Mouse (Mus musculus): ENCODE results near the gene Mad1l1.

Mad1l1 gene

DNA sequence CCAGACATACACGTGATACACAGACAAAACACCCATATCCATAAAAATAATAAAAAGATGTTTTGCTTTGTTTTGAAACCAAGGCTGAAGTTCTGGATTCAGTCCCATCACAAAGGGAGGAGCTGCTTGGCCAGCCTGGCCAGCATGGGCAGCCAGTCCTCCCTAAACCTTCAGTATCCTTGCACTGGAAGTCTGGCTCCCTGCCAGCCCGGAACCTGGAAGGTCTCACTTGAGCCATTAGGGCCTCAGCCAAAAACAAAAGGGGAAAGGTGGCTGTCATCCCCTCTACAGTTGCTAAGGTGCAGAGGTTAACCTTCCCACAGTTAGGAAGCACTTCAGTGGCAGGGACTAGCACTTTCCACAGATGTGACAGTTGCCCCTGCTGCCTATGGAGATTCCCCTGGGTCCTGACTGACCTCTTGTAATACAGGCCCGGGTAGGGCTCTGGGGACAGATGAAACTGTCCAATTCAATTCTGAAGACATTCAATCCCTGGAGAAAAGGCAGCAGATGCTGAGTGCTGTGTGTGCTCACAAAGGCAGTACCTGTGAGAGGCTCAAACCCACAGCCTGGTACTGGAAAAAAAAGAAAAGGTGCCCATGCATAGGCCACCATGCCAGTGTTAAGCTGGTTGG is 100.2 kb downstream of the Mad1l1 start:
- DNase-seq (ENCODE audit: low read depth, low spot score), result no peak

DNA sequence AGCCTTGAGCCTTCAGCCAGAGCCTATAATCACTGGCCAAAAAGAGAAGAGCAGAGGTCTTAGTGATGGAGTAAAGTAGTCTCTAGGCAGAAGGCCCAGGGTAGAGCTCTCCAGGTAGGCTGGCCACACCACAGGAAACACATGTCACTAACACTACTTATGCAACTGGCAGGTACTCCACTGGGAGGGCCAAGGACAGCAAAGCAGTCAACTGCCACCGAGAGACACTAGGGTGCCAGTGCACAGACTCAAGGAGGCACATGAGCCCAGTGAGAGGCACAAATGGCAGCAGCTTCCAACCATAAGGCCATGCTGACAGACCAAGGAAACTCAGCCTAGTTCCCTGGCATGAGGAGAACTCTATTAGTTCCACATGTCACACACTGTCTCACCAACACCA is 102.1 kb downstream of the Mad1l1 start:
- DNase-seq (ENCODE audit: low read depth, low spot score), result no peak

DNA sequence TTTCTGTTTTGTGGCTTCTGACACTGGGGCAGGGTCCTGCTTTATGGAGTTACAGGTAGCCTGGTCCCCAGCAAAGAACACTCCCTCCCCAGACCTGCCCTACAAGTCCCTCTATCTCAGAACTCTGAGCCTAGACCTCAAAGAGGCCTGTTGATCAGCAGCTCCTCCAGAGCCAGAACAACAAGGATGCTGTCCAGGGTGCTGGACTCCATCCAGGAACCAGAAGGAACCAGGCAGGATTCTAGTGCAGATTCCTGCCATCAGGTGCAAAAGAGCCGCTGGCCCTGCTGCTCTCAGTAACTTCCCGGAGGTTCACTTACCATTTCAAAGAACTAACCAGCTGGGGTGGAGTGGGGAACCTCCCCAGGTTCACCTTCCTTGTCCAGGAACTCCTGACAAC is 103.5 kb downstream of the Mad1l1 start:
- no peak for DNase-seq (ENCODE audit: low read depth, low spot score)

DNA sequence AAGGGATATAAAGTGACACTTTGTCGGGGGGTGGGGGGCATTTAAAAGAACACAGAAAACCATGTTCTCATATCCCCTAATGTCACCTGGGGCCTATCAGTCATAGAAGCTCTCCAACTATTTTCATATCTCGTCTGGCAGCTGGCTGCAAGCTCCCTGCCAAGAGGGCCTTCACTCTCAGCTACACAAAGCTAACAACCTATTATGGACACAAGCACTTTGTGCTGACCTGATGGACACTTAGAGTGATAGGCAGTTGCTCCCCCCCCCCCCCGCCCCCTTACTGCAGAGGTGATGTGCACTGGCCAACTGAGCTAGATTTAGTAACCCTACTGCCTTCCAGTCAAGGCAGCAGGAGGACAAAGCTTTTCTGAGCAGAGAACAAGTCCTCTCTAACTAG is 104.3 kb downstream of the Mad1l1 start:
- no peak for DNase-seq (ENCODE audit: low read depth, low spot score)

DNA sequence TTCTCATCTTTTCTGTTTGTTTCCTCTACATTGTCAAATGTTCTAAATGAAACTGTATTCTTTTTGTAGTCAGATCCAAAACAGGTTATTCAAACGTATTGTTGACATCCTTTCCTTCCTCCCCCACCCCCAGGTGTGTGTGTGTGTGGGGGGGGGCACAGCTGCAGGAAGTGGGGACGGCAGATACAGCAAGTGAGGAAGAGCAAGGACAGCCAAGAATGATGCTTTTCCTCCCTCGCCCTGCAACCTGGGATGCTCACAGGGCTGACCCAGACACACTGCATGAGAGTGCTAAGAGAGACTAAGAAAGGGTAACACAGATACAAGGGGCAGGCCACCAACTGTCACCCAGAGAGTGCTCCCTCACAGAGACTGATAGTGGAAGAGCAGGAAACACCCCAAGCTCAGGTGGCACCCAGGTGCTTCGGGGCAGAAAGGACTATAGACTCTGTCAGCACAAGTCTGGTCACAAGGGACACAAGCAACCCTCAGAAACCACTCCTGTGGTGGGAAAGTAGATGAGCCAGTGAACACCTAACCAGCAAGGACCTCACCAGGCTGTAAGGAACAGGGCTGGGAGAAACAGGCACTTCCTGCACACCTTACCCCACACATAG is 105.8 kb downstream of the Mad1l1 start:
- DNase-seq (ENCODE audit: low read depth, low spot score), result no peak

DNA sequence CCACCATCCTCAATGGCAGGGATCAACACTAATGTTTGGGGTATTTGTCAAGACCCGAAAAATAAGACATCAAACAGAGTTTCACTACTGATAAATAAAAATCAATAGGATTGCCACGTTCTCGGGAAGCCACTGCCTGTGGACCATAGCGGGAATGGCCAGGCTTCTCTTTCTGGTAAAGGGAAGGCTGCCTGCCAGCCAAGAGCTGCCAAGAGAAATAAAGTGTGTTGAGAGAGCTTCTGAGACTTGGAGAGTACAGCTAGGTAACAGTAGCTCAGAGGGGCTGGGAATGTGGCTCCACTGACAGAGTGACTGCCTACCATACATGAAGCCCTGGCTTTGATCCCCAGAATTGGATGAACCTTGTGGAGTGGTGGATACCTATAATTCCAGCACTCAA is 108.4 kb downstream of the Mad1l1 start:
- DNase-seq (ENCODE audit: low read depth, low spot score), result no peak

DNA sequence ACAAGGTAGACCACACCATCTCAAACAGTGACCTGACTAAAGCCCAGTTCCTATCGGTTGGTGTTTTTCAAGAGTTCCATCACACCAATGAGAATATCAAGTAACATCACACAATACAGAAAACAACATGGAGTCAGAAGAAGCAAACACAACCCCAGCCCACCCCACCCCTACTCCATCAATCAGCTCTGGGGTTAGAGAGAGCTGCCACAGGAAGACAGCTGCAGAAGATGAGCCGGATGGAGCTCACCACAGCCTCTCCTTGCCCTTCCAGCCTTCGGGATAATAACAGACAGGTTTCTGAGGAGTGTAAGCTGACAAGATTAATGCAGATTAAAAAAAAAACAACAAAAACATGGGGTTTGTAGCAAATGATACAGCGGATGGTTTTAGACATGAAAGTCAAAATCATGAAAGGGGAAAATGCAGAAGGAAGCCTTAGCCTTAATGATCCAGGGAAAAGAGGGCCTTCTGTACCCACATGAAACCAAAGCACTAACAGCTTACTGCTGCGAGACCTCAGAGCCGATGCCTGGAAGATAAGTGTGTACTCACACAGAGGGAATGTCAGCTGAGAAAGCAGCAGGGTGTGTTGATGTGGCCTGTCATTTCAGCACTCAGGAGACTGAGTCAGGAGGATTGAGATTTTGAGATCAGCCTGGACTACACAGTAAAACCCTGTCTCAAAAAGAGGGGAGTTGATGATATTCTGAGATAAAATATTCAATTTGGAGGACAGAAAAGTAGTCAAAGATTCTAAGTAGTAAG is 110.8 kb downstream of the Mad1l1 start:
- DNase-seq (ENCODE audit: low read depth, low spot score), result no peak

DNA sequence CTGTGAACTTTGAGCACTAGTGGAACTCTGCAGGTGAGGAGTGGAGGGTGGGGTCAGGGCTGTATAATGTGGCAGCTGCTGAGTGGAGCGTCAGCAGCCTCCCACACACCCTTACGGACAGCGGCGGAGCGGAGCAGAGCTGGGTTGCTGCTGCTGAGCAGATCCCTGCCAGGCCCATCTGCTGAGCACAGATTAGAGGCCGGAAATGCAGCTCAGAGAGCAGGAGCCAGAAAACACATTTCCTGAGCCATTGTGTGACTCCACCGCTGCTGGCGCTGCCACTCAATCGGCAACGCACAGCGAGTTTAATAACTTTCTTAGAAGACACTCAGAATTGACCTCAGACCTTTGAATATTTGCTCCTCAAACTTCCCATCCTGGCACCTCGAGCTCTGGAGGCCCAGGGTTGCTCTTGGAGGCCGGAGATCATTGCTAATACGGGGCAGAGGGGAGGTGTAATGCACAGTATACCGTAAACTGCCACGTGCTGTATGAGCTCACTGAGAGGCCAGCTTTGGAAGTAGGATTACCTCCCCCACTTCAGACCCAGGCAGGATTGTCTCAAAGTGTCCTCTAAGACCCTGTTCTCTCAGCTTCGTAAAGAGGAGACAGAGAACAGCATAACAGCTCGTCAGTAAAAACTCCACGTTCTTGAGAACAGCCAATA is 112.5 kb downstream of the Mad1l1 start:
- DNase-seq (ENCODE audit: low read depth, low spot score), result peak; percentile 22

DNA sequence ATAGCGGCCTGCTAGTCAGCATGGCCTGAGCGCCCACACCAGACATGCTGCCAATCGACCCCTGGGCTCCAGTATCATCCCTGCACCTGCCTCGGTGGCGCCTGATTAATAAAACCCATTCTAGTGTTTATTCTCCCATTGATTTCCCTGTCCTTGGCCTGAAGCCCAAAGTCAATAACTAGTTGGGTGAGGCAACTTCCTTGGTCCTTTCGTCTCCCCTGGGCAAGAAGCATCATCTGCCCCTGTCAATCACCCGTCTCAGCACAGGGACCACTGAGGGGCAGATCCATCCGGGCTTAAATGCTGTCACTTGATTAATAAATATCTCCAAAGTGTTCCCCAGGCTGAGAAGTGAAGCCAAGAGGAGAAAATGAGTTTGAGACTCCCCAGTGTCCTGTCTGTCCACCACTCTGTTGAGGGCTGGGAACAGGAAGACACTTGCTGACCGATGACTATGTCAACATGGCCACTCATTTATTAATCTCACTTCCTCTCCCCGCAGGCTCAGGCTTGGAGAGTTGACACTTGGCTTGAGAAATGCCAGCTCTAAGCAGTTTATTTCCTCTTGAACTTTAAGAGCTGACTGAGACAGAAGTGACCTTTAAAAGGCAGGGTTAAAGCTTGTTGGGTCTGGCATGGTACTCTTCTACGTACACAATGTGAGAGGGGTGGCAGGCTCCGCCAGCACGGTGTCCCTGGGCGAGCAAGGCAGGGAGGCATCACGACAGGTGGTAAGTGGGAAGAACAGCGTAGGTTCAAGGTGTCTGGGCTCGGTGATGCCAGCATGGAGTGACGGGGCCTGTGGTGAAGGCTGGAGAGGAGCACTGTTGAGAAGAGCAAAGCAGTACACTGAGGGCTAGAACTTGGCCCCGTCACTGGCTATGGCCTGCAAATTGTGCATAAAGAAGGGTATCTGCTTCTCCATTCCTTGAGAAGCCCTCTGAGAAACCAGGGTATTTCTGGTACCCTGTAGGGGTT is 114.3 kb downstream of the Mad1l1 start:
- DNase-seq (ENCODE audit: low read depth, low spot score), result no peak

DNA sequence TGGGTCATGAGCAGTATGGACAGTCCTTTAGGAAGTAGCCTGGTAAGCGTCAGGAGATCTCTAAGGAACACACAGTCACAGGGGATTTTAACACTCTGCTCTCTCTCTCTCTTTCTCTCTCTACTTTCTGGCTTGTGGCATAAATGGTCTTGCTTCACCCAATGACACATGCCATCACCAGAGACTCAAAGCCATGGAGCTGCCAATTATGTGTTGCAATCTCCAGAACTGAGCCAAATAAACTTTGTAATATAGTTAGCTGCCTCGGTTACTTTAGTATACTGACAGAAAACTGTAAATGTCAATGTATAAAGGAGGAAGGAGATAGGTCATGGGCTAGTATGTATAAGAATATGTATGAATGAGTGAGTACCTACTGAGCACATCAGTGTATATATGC is 115.4 kb downstream of the Mad1l1 start:
- DNase-seq (ENCODE audit: low read depth, low spot score), result no peak

DNA sequence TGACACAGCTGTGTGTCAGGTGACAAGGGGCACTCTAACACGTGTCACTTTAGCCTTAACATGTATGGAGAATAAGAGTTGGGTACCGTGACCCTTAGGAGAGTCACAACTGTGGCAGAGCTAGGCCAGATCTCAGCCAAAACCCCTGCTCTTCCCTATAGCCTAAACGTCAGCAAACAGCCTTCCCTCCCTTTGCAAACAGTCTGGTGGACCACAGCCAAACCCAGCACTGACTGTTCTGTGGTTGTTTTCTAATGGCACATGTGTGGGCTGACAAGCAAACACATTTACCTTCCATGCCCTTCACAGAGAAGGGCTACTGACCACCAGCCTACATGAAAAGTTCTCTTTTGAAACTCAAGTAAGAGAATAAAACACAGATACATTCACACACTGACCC is 116.9 kb downstream of the Mad1l1 start:
- no peak for DNase-seq (ENCODE audit: low read depth, low spot score)

DNA sequence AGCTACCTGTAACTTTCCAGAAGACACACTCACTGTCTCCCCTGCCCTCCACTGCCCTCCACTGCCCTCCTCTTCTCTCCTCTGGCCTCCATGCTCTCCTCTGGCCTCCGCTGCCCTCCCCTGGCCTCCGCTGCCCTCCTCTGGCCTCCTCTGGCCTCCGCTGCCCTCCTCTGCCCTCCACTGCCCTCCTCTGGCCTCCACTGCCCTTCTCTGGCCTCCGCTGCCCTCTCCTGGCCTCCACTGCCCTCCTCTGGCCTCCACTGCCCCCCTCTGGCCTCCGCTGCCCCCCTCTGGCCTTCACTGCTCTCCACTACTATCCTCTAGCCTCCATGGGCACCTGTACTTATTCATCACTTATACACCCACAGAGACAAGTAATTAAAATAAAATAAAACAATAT is 117.3 kb downstream of the Mad1l1 start:
- DNase-seq (ENCODE audit: low read depth, low spot score), result no peak

DNA sequence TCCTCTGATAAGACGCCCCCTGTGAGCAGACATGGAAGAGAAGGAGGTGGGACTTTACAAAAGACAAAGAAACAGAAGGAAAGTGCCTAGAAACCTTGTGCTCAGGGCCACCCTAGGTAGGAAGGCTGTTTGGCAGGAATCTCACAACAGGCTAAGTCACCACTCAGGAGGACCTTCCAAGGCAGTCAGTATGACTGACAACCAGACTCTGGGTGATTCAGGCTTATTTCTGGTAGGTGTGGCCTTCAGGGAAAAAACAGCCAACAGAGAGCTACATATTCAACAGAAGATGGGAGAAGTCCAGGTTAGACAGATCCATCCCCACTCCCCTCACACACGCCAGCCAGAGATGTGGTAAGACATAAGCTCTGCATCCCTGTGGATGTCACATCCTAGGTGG is 118.9 kb downstream of the Mad1l1 start:
- DNase-seq (ENCODE audit: low read depth, low spot score), result no peak

DNA sequence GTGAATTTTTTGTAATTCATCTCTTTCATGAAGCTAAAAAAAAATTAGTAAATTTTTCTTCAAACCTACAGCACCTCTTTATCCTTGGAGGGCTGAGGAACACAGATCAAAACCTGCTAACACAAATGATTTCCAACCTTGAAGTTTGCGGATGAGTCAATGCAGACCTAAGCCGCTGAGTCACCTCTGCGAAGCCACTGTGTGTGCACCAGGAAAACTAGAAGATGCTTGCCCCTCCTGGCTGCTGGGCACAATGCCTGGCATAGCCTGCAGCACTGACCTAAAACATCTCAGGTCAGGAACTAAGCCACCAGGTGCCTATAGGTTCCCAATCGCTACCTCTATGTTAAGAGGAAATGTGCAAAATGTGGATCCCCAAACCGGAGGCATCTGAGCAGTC is 119.8 kb downstream of the Mad1l1 start:
- no peak for DNase-seq (ENCODE audit: low read depth, low spot score)

DNA sequence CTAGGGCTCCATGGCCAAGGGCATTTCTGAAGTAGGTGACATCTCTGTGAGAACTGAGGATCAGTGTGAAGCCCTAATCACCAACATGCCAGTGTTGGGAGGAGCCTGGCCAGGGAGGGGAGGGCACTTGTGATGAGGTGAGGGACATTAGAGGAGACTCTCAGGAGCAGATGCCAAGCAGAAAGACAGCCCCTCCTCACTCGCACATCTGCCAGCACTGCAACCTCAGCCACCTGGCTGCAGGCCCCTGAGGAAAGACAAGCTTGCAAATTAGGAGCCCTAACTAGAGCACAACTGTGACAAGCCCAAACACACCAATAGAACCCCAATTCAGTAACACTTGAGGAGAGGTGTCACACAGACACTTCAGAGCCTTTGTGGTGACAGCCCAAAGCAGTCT is 120.2 kb downstream of the Mad1l1 start:
- no peak for DNase-seq (ENCODE audit: low read depth, low spot score)

DNA sequence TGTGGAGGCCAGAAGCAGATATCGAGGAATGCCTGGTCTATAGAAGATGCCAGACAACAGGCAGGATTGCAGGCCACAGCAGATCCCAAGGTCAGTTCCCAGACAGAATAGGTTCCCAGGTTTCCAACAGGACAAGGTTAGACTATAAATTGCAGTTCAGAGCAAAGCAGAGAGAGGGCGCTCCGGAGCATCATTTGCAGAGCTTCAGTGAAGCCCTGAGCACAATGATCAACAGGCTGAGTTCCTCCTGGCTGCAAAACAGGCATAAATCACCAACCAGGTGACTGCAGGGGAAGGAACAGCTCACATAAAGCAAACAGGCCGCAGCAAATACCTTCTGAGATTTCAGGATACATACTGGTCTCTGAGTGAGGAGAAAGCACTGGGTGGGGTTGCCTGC is 123.6 kb downstream of the Mad1l1 start:
- peak; percentile 38 for DNase-seq (ENCODE audit: low read depth, low spot score)

DNA sequence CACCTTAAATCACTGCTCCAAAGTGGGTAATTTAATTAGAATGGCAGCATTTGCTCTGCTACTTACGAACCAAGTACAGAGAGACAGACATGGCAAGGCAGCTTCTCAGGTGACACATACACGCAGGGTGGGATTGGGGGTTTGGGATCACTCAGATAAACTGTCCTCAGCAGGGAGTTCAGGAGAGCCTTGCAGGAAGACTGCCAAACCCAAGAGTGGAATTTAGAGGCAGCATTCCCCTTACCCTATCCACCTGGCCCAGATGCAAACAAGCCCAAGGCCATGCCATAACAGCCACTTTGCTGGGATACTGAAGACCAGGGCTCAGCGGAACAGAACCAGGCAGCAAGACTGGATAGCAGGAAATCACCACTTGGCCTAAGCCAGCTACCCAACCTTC is 124.9 kb downstream of the Mad1l1 start:
- no peak for DNase-seq (ENCODE audit: low read depth, low spot score)

DNA sequence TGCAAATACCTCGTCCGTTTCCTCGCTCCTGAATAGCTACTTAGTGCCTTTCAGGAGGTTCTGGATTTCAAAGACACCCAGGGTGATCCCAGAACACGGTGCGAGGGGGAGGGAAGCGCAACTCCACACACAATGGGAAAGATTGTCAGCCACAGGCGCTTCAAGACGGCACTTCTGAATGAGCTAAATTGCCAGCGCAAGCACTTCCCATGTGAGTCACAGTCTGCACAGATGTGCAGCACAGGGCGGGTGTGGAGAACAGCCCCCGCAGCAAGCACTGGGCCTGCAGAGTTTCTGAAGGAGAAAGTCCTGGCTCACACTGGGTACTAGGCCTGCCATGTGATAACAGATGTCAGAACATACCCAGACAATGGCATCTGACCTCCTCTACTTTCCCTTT is 127.2 kb downstream of the Mad1l1 start:
- DNase-seq (ENCODE audit: low read depth, low spot score), result no peak

DNA sequence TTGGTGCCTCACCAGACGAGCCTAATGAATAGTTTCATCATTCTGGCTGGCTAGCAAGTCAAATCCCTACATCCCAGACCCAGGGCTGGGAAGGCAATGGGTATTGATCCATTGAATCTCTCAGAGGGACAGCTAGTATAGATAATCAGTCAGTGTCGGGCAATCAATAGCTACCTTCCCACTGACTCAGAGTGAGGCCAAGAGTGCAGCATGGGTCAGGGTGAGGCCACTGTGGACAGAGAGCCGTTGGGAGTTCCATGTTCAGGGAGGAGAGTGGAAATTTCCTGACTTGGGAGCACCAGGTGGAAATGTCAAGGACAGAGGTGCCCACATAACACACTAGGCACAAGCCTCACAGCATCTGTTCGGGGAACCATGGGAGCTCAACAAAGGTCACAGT is 129.8 kb downstream of the Mad1l1 start:
- no peak for DNase-seq (ENCODE audit: low read depth, low spot score)

DNA sequence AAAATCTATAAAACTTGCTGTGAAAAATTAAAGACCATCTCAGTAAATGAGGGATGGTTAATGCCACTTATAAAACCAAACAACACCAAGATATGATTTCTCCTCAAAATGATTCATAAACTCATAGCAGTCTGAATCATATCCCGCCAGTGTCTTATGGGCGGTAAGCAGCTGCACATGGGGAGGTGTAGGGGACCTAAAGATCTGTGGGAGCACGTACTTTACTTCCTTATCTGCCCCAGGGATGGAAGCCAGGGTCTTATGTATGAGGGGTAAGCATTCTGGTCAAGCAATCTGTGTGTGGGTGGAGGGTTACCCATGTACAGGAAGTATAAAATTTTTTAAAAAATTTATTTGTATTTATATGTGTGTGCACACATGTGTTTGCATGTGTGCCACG is 135.0 kb downstream of the Mad1l1 start:
- DNase-seq (ENCODE audit: low read depth, low spot score), result no peak

DNA sequence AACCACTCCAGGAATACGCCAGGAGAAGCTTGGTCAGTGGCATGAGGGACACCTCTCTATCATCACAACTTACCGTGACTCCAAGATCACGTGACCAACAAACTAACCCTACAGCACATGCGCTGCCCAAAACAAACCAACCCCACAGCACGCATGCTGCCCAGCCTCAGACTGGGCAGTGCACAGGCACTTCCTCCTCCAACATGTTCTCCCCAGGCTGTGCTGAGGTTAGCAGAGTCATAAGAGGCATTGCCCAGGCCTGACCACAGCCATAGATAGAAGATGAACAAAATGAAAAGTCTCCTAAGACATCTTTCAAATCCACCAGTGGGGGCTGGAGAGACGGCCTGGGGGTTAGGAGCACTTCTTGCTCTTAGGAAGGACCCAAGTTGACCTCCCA is 135.6 kb downstream of the Mad1l1 start:
- no peak for DNase-seq (ENCODE audit: low read depth, low spot score)
